Mouse (Mus musculus): Measurements from ENCODE around the gene Phkg2.

DNA sequence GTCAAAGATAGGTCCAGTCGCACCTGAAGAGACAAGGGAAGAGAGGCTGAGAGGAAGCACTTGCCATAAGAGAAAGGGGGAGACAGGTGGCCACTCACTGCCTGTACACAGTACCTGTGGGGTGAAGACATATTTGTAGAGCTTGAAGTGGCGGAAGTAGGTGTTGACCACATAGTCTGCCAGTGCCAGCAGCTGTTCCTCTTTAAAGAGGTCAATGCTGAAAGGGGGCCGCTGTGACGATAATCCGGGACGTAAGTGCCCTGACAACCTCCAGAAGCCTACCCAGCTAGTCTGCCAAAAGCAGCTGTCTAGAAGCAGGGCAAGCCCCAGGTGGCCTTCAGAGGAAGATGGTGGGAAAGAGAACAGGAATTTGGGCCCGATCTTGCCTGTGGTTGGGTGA lies 11.9 kb downstream of the Phkg2 start:
- TF ChIP-seq GATA1 (IDR thresholded peaks at IDR 0.05; ENCODE audit: low read length) (no peak), TAL1 (IDR thresholded peaks at IDR 0.05; ENCODE audit: low read length) (no peak)
